Mouse (Mus musculus) brain, embryonic 14.5 days (tissue): Measurements from ENCODE around the gene Tstd2.

ENCODE experiments used
- CTCF ChIP-seq: fragments of 200-500 bp; IDR thresholded peaks from 2 replicates; pipeline ENCODE4 v1.5.1; 2012; ENCODE audit warnings: inconsistent platforms, mild to moderate bottlenecking, moderate library complexity, borderline replicate concordance; ENCODE audit not compliant: insufficient read depth, insufficient read length; ENCODE audit errors: extremely low read depth
- POLR2A ChIP-seq: fragments of 200-500 bp; IDR thresholded peaks from 2 replicates; pipeline ENCODE4 v1.6.1; 2012; ENCODE audit warnings: mild to moderate bottlenecking, inconsistent platforms, borderline replicate concordance; ENCODE audit not compliant: poor library complexity, insufficient read depth, insufficient read length, severe bottlenecking; ENCODE audit errors: extremely low read depth

GRCm38 (mm10) chr4:46110084-46110483, 28.4 kb downstream of the Tstd2 start:
- TF ChIP-seq CTCF (no peak), POLR2A (no peak)
